Mouse (Mus musculus): Measurements from ENCODE around the gene Lrch4.

DNA sequence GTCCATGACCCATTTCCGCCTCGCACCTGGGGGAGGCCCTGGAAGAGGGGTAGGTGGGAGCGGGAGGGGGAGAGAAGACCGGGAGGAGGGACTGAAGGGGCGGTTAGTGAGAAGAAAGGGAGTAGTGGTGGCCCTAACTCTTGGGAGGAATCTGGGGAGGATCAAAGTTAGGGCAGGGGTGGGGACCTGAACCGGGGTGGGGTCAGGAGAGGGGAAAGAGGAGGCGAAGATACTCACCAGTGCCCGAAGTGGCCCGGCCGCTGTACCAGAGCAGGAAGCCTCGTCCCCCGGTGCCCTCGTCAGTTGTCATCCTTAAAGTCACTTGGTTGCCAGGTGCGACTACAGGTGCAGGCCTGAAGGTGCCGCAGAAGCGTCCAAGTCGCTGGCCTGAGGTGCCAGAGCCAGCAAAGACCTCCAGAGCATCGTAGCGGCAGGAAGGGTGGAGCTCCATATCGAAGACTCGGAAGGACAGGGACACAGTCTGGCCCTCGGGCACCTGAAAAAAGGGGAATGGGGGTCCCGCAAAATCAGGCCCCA is 20.2 kb upstream of the Lrch4 start:
- TF ChIP-seq POLR2A (IDR thresholded peaks at IDR 0.05; ENCODE audit: control insufficient read depth, extremely low read depth, insufficient read depth, low read length, poor library complexity) (no peak), CTCF (IDR thresholded peaks at IDR 0.05; ENCODE audit: borderline replicate concordance, control insufficient read depth, extremely low read depth, insufficient read depth, low read length, poor library complexity) (no peak)
